Mouse (Mus musculus) kidney, adult 8-10 months (tissue): ENCODE measurements around the gene Aldh4a1.

Experiments used
- DNase-seq, 2 experiments: peaks; one replicate each; pipeline ENCODE4 v3.0.0; 2022

The Aldh4a1 gene

GRCm38 (mm10) chr4:139683728-139684638 lies 61.3 kb downstream of the Aldh4a1 start:
- peak; percentile 41 to 76 for DNase-seq

GRCm38 (mm10) chr4:139684639-139685017 lies 62.0 kb downstream of the Aldh4a1 start:
- DNase-seq, result peak; percentile 17 to 65

- no peak for DNase-seq
Measured at GRCm38 (mm10) chr4:139688058-139688457, 65.4 kb downstream of the Aldh4a1 start.

GRCm38 (mm10) chr4:139689627-139690269 lies 67.1 kb downstream of the Aldh4a1 start:
- DNase-seq, result no peak

- no peak for DNase-seq
Measured at GRCm38 (mm10) chr4:139693315-139693714, 70.6 kb downstream of the Aldh4a1 start.

- no peak for DNase-seq
Measured at GRCm38 (mm10) chr4:139697755-139698154, 75.1 kb downstream of the Aldh4a1 start.

- no peak for DNase-seq
Measured at GRCm38 (mm10) chr4:139698602-139699001, 75.9 kb downstream of the Aldh4a1 start.
